Comparison of ENCODE assay signal across 22 mouse cellular contexts in the genomic region with DNA sequence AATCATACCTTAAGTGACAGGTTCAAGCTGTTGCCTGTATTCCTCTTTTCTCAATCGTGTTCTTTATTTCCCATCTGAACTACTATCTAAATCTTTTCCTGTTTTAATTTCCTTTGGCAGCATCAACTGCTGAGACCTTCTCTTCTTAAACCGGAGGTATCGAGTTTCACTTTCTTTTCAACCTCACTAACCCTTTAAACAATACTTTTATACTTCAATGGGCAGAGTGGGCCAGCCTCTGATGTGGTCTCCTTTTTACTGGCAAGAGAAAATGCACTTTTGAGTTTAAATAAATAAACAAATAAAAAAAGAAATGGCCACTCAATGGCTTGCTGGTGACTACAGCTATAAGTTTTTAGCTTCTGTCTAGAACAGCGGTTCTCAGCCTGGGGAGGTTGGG.
DNase-seq lines count a peak whose midpoint lies in the region; ATAC-seq lines count a peak whose summit lies in the region.
"Had no signal": no experiment of that assay in that cellular context is flagged by ENCODE, and none has a peak within 500 bp of the region (broad histone marks: within the 10 kb centered on the region; RNA-seq: fewer than 3 reads in every experiment).

No protein-coding gene starts in this region.

- no peak overlapping the region for H3K4me3 ChIP-seq in kidney, embryonic 14.5 days (ENCODE audit: low read length)
- H3K4me3 ChIP-seq in kidney, embryonic 16.5 days (ENCODE audit: low read length) = no peak overlapping the region
- H3K4me3 ChIP-seq: embryonic facial prominence, embryonic 10.5 days; embryonic facial prominence, embryonic 12.5 days; forebrain, embryonic 13.5 days; forebrain, embryonic 15.5 days had no signal

- no peak overlapping the region for H3K4me2 ChIP-seq in kidney, embryonic 14.5 days (replicated peaks; ENCODE audit: low read depth, low read length)
- no peak overlapping the region for H3K4me2 ChIP-seq in kidney, embryonic 16.5 days (replicated peaks; ENCODE audit: low read depth, low read length)
- H3K4me2 ChIP-seq: embryonic facial prominence, embryonic 12.5 days; forebrain, embryonic 13.5 days; forebrain, embryonic 15.5 days had no signal

- no peaks in the 10 kb centered on the region for H3K9me3 ChIP-seq in kidney, embryonic 14.5 days (ENCODE audit: control insufficient read depth, low read length)
- no peaks in the 10 kb centered on the region for H3K9me3 ChIP-seq in kidney, embryonic 16.5 days (ENCODE audit: low read length)
- H3K9me3 ChIP-seq: embryonic facial prominence, embryonic 10.5 days; embryonic facial prominence, embryonic 12.5 days; forebrain, embryonic 13.5 days; forebrain, embryonic 15.5 days had no signal

- peak; percentile 64 for ATAC-seq in kidney, embryonic 14.5 days (ENCODE audit: low FRiP score, low TSS enrichment)
- ATAC-seq in kidney, embryonic 16.5 days (ENCODE audit: low FRiP score, low TSS enrichment) = peak; percentile 88
- peak; percentile 37 to 56 for ATAC-seq in hematopoietic stem cell, adult 5-6 weeks (replicated peaks in 1 of 2; ENCODE audit: insufficient read depth in 1 of 2, low FRiP score in 2 of 2, low TSS enrichment in 1 of 2, low read depth in 1 of 2, poor library complexity in 2 of 2, severe bottlenecking in 2 of 2)
- ATAC-seq: activated CD4-positive, CD25-positive, alpha-beta regulatory T cell, adult 4 months; forebrain, embryonic 13.5 days; forebrain, embryonic 15.5 days; Patski had no signal

- DNase-seq in kidney, adult 9 months = no peak
- DNase-seq in kidney, postnatal 14 days = no peak
- peak; percentile 3 for DNase-seq in 416B (ENCODE audit: low read depth)
- no peak for DNase-seq in urinary bladder, adult 18-20 months (ENCODE audit: low spot score in 2 of 2)
- DNase-seq: adrenal gland, adult 8-10 months; adrenal gland, postnatal 14 days; adrenal gland, postnatal 36 days; cerebellum, adult 11-12 months; cerebellum, adult 2 months; cerebellum, adult 9-10 months; cerebellum, postnatal 10 days; cerebellum, postnatal 25 days had no signal

- no peak overlapping the region for H3K9ac ChIP-seq in kidney, embryonic 14.5 days (ENCODE audit: low read depth, low read length)
- H3K9ac ChIP-seq in kidney, embryonic 16.5 days (replicated peaks; ENCODE audit: low read length) = no peak overlapping the region
- H3K9ac ChIP-seq: embryonic facial prominence, embryonic 12.5 days; forebrain, embryonic 13.5 days; forebrain, embryonic 15.5 days had no signal

- WGBS in kidney, embryonic 14.5 days = 25% methylated on average over 4 of the region's 4 CpGs
- 20% methylated on average over 4 of the region's 4 CpGs for WGBS in kidney, embryonic 16.5 days

- H3K27me3 ChIP-seq in kidney, embryonic 14.5 days (ENCODE audit: control insufficient read depth, insufficient read depth, low read length) = no peaks in the 10 kb centered on the region
- H3K27me3 ChIP-seq in kidney, embryonic 16.5 days (ENCODE audit: insufficient read depth, low read length) = no peaks in the 10 kb centered on the region
- H3K27me3 ChIP-seq: embryonic facial prominence, embryonic 12.5 days; forebrain, embryonic 13.5 days; forebrain, embryonic 15.5 days had no signal

- H3K4me1 ChIP-seq in kidney, embryonic 14.5 days (ENCODE audit: control insufficient read depth, insufficient read depth, low read length) = no peaks in the 10 kb centered on the region
- H3K4me1 ChIP-seq in kidney, embryonic 16.5 days (ENCODE audit: insufficient read depth, low read length) = no peaks in the 10 kb centered on the region
- H3K4me1 ChIP-seq: embryonic facial prominence, embryonic 12.5 days; forebrain, embryonic 13.5 days; forebrain, embryonic 15.5 days had no signal

- no peak overlapping the region for H3K27ac ChIP-seq in kidney, embryonic 14.5 days (ENCODE audit: low read depth, low read length)
- H3K27ac ChIP-seq in kidney, embryonic 16.5 days (ENCODE audit: low read length) = no peak overlapping the region
- H3K27ac ChIP-seq: embryonic facial prominence, embryonic 10.5 days; embryonic facial prominence, embryonic 12.5 days; forebrain, embryonic 13.5 days; forebrain, embryonic 15.5 days had no signal

- H3K36me3 ChIP-seq in kidney, embryonic 14.5 days (ENCODE audit: control insufficient read depth, insufficient read depth, low read length) = no peaks in the 10 kb centered on the region
- H3K36me3 ChIP-seq in kidney, embryonic 16.5 days (ENCODE audit: insufficient read depth, low read length) = no peaks in the 10 kb centered on the region
- H3K36me3 ChIP-seq: embryonic facial prominence, embryonic 10.5 days; embryonic facial prominence, embryonic 12.5 days; forebrain, embryonic 15.5 days; G1E had no signal
